Mouse (Mus musculus): ENCODE results near the gene Exoc6b. TPM values are rescaled to one million over a fixed set of nuclear protein-coding genes. Genes with fewer than 3 reads are reported as not detected.
"Not testable (repeated sequence)": the region's sequence is repeated elsewhere in the genome, so short reads cannot be mapped to it uniquely, and the experiment has no call there.

Gene Exoc6b
- polyA plus RNA-seq (2016; fragmentation: Nextera tagmentation; extraction: Ambion mirVana): 22.6 and 30.2 TPM in 2 replicates

GRCm38 (mm10) chr6:85069023-85069985 is at the start of gene Exoc6b:
Gene Exoc6b, minus strand, starts transcription at chr6:85069513.
- Histone ChIP-seq H3K4me3 (peak within 1 kb of the TSS; percentile 90), H3K27ac (peak within 1 kb of the TSS; percentile 91), H3K27me3 (ENCODE audit: insufficient read depth, poor library complexity, severe bottlenecking) (peaks cover 7% of the 10 kb centered on the region; the same call in 1 of the 2 replicates), H3K9me3 (no peaks in the 10 kb centered on the region), H3K4me1 (replicated peaks) (peaks cover 11% of the 10 kb centered on the region), H3K36me3 (no peaks in the 10 kb centered on the region)
- peak; percentile 83 for DNase-seq (ENCODE audit: low spot score)
- under 1% methylated on average over 63 of the region's 63 CpGs for WGBS

GRCm38 (mm10) chr6:85117545-85118511 is 48.5 kb upstream of the Exoc6b start:
- not testable (repeated sequence) for H3K36me3 ChIP-seq; H3K27me3 ChIP-seq (ENCODE audit: insufficient read depth, poor library complexity, severe bottlenecking); H3K9me3 ChIP-seq; H3K27ac ChIP-seq; H3K4me3 ChIP-seq; H3K4me1 ChIP-seq (replicated peaks)
- WGBS: 45% methylated on average over 11 of the region's 11 CpGs
- peak; percentile 56 for DNase-seq (ENCODE audit: low spot score)

- Histone ChIP-seq H3K4me1 (replicated peaks) (no peaks in the 10 kb centered on the region), H3K27ac (no peak overlapping the region), H3K9me3 (no peaks in the 10 kb centered on the region), H3K36me3 (no peaks in the 10 kb centered on the region), H3K4me3 (no peak overlapping the region), H3K27me3 (ENCODE audit: insufficient read depth, poor library complexity, severe bottlenecking) (no peaks in the 10 kb centered on the region)
- WGBS: 85% methylated on average over 10 of the region's 10 CpGs
- no peak for DNase-seq (ENCODE audit: low spot score)
Observed at GRCm38 (mm10) chr6:85105033-85105615, 35.8 kb upstream of the Exoc6b start.

GRCm38 (mm10) chr6:85103321-85103720 is 34.0 kb upstream of the Exoc6b start:
- DNase-seq (ENCODE audit: low spot score): no peak
- Histone ChIP-seq H3K36me3 (no peaks in the 10 kb centered on the region), H3K4me3 (no peak overlapping the region), H3K4me1 (replicated peaks) (no peaks in the 10 kb centered on the region), H3K9me3 (no peaks in the 10 kb centered on the region), H3K27ac (no peak overlapping the region), H3K27me3 (ENCODE audit: insufficient read depth, poor library complexity, severe bottlenecking) (no peaks in the 10 kb centered on the region)
- 90% methylated on average over 3 of the region's 3 CpGs for WGBS

GRCm38 (mm10) chr6:85096441-85096840 is 27.1 kb upstream of the Exoc6b start:
- no peak overlapping the region for H3K4me3 ChIP-seq
- no peaks in the 10 kb centered on the region for H3K4me1 ChIP-seq (replicated peaks)
- H3K27ac ChIP-seq: no peak overlapping the region
- no peaks in the 10 kb centered on the region for H3K9me3 ChIP-seq
- WGBS: 85% methylated on average over 2 of the region's 2 CpGs
- no peaks in the 10 kb centered on the region for H3K27me3 ChIP-seq (ENCODE audit: insufficient read depth, poor library complexity, severe bottlenecking)
- H3K36me3 ChIP-seq: no peaks in the 10 kb centered on the region
- DNase-seq (ENCODE audit: low spot score): no peak

GRCm38 (mm10) chr6:85087425-85087824 is 18.1 kb upstream of the Exoc6b start:
- DNase-seq (ENCODE audit: low spot score): no peak
- no peaks in the 10 kb centered on the region for H3K36me3 ChIP-seq
- WGBS: 85% methylated on average over 4 of the region's 4 CpGs
- H3K27ac ChIP-seq: no peak overlapping the region
- no peaks in the 10 kb centered on the region for H3K27me3 ChIP-seq (ENCODE audit: insufficient read depth, poor library complexity, severe bottlenecking)
- no peak overlapping the region for H3K4me3 ChIP-seq
- H3K9me3 ChIP-seq: no peaks in the 10 kb centered on the region
- H3K4me1 ChIP-seq (replicated peaks): no peaks in the 10 kb centered on the region

GRCm38 (mm10) chr6:85086645-85087044 is 17.3 kb upstream of the Exoc6b start:
- Histone ChIP-seq H3K36me3 (no peaks in the 10 kb centered on the region), H3K4me3 (no peak overlapping the region), H3K27me3 (ENCODE audit: insufficient read depth, poor library complexity, severe bottlenecking) (no peaks in the 10 kb centered on the region), H3K27ac (no peak overlapping the region), H3K4me1 (replicated peaks) (no peaks in the 10 kb centered on the region), H3K9me3 (no peaks in the 10 kb centered on the region)
- 83% methylated on average over 3 of the region's 3 CpGs for WGBS
- DNase-seq (ENCODE audit: low spot score): no peak

- H3K9me3 ChIP-seq; H3K4me1 ChIP-seq (replicated peaks); H3K4me3 ChIP-seq; H3K27me3 ChIP-seq (ENCODE audit: insufficient read depth, poor library complexity, severe bottlenecking); H3K36me3 ChIP-seq; DNase-seq (ENCODE audit: low spot score); H3K27ac ChIP-seq: not testable (repeated sequence)
- WGBS: 85% methylated on average over 29 of the region's 29 CpGs
Observed at GRCm38 (mm10) chr6:85076179-85076720, 6.9 kb upstream of the Exoc6b start.

GRCm38 (mm10) chr6:85074996-85075395 is 5.7 kb upstream of the Exoc6b start:
- H3K36me3 ChIP-seq: no peaks in the 10 kb centered on the region
- DNase-seq (ENCODE audit: low spot score): no peak

GRCm38 (mm10) chr6:85068322-85069022 is 841 bp downstream of the Exoc6b start:
- Histone ChIP-seq H3K27ac (peak overlapping the region; percentile 91), H3K27me3 (ENCODE audit: insufficient read depth, poor library complexity, severe bottlenecking) (peaks cover 7% of the 10 kb centered on the region; the same call in 1 of the 2 replicates), H3K4me3 (peak overlapping the region; percentile 90), H3K36me3 (no peaks in the 10 kb centered on the region), H3K9me3 (no peaks in the 10 kb centered on the region), H3K4me1 (replicated peaks) (peaks cover 11% of the 10 kb centered on the region)
- WGBS: 7% methylated on average over 17 of the region's 17 CpGs
- DNase-seq (ENCODE audit: low spot score): no peak

More at GRCm38 (mm10) chr6:85074996-85075395, 5.7 kb upstream of the Exoc6b start:
- Histone ChIP-seq H3K4me1 (replicated peaks) (peaks cover 5% of the 10 kb centered on the region), H3K27ac (no peak overlapping the region), H3K27me3 (ENCODE audit: insufficient read depth, poor library complexity, severe bottlenecking) (0 out of 2 replicates have a peak, but pooled peaks cover 5% of the 10 kb centered on the region), H3K4me3 (no peak overlapping the region), H3K9me3 (no peaks in the 10 kb centered on the region)
- 22% methylated on average over 2 of the region's 2 CpGs for WGBS

- WGBS: 93% methylated on average over 1 of the region's 1 CpGs
- Histone ChIP-seq H3K4me1 (replicated peaks) (no peaks in the 10 kb centered on the region), H3K36me3 (no peaks in the 10 kb centered on the region), H3K27ac (no peak overlapping the region), H3K27me3 (ENCODE audit: insufficient read depth, poor library complexity, severe bottlenecking) (no peaks in the 10 kb centered on the region), H3K4me3 (no peak overlapping the region), H3K9me3 (no peaks in the 10 kb centered on the region)
- no peak for DNase-seq (ENCODE audit: low spot score)
Observed at GRCm38 (mm10) chr6:85057641-85058040, 11.7 kb downstream of the Exoc6b start.

- H3K27ac ChIP-seq: no peak overlapping the region
- H3K9me3 ChIP-seq: no peaks in the 10 kb centered on the region
- WGBS: 84% methylated on average over 4 of the region's 4 CpGs
- no peak for DNase-seq (ENCODE audit: low spot score)
- H3K36me3 ChIP-seq: no peaks in the 10 kb centered on the region
- H3K4me1 ChIP-seq (replicated peaks): no peaks in the 10 kb centered on the region
- no peak overlapping the region for H3K4me3 ChIP-seq
- no peaks in the 10 kb centered on the region for H3K27me3 ChIP-seq (ENCODE audit: insufficient read depth, poor library complexity, severe bottlenecking)
Observed at GRCm38 (mm10) chr6:85051109-85051508, 18.2 kb downstream of the Exoc6b start.

Measured in hindbrain, embryonic 10.5 days (tissue).